Mouse (Mus musculus): ENCODE results near the gene Ms4a1.

GRCm38 (mm10) chr19:11261522-11261921 is 4.5 kb downstream of the Ms4a1 start:
- TF ChIP-seq NANOG (IDR thresholded peaks at IDR 0.05; ENCODE audit: borderline replicate concordance, low read length) (no peak), CTCF (conservative IDR thresholded peaks at IDR 0.05; ENCODE audit: low read length) (no peak), POU5F1 (IDR thresholded peaks at IDR 0.05; ENCODE audit: borderline replicate concordance, low read length) (no peak)

All from E14TG2a.4 (cell line).